Mouse (Mus musculus) MEL (cell line): ENCODE results near the gene Ears2. TPM values are rescaled to one million over a fixed set of nuclear protein-coding genes. Genes with fewer than 3 reads are reported as not detected.

Source experiments
- DNase-seq: peaks from one replicate; pipeline ENCODE4 v3.0.0; 2011; ENCODE audit warnings: low read depth, low spot score
- H3K27ac ChIP-seq: 2 replicates; pipeline ENCODE4 v1.5.1; 2012; ENCODE audit warnings: low read depth, mild to moderate bottlenecking, control low read depth, low read length, moderate library complexity; ENCODE audit not compliant: control insufficient read depth
- H3K27me3 ChIP-seq, 2 experiments: fragments of 150-350 bp in 1 of 2; sonication (generic) in 1 of 2; 2 replicates each; pipeline ENCODE4 v1.6.1; 2012; ENCODE audit warnings: low read length in 2 of 2, mild to moderate bottlenecking in 2 of 2, improper control_type of control experiment in 1 of 2, moderate library complexity in 1 of 2; ENCODE audit not compliant: insufficient read depth in 2 of 2, control insufficient read depth in 1 of 2
- H3K36me3 ChIP-seq, 2 experiments: 2 replicates each; pipeline ENCODE4 v1.6.1; 2012 to 2014; ENCODE audit warnings: low read length in 2 of 2, improper control_type of control experiment in 1 of 2, inconsistent platforms in 1 of 2, mild to moderate bottlenecking in 1 of 2; ENCODE audit not compliant: insufficient read depth in 2 of 2, control insufficient read depth in 1 of 2
- H3K4me1 ChIP-seq, 2 experiments: fragments of 150-350 bp in 1 of 2; sonication (generic) in 1 of 2; 2 replicates each; pipeline ENCODE4 v1.6.1; 2012; ENCODE audit warnings: low read length in 2 of 2, improper control_type of control experiment in 1 of 2, mild to moderate bottlenecking in 1 of 2; ENCODE audit not compliant: insufficient read depth in 2 of 2, control insufficient read depth in 1 of 2
- H3K4me3 ChIP-seq, 2 experiments: fragments of 150-350 bp in 1 of 2; sonication (generic) in 1 of 2; 2 replicates each; pipeline ENCODE4 v1.5.1; 2012; ENCODE audit warnings: low read depth in 2 of 2, low read length in 2 of 2, mild to moderate bottlenecking in 2 of 2, moderate library complexity in 2 of 2, control low read depth in 1 of 2, improper control_type of control experiment in 1 of 2; ENCODE audit not compliant: control insufficient read depth in 1 of 2, insufficient read depth in 1 of 2
- H3K79me2 ChIP-seq: 2 replicates; pipeline ENCODE4 v1.6.1; 2012; ENCODE audit warnings: mild to moderate bottlenecking, low read length, moderate library complexity; ENCODE audit not compliant: control insufficient read depth, poor library complexity, insufficient read depth
- H3K9ac ChIP-seq: 2 replicates; pipeline ENCODE4 v1.6.1; 2012; ENCODE audit warnings: low read depth, mild to moderate bottlenecking, control low read depth, low read length, moderate library complexity; ENCODE audit not compliant: control insufficient read depth, poor library complexity, severe bottlenecking
- H3K9me3 ChIP-seq: fragments of 150-350 bp; sonication (generic); replicated peaks from 2 replicates; pipeline ENCODE4 v1.6.1; 2012; ENCODE audit warnings: mild to moderate bottlenecking, low read length, improper control_type of control experiment, moderate library complexity; ENCODE audit not compliant: insufficient read depth
- BHLHE40 ChIP-seq: IDR thresholded peaks from 2 replicates; pipeline ENCODE4 v1.6.1; 2012; ENCODE audit warnings: low read depth, mild to moderate bottlenecking, inconsistent platforms, low read length, improper control_type of control experiment, borderline replicate concordance
- CHD1 ChIP-seq: IDR thresholded peaks from 2 replicates; pipeline ENCODE4 v1.6.1; 2012; ENCODE audit warnings: low read depth, mild to moderate bottlenecking, inconsistent platforms, low read length, improper control_type of control experiment
- CHD2 ChIP-seq: IDR thresholded peaks from 2 replicates; pipeline ENCODE4 v1.6.1; 2011; ENCODE audit warnings: low read length, improper control_type of control experiment
- CTCF ChIP-seq, 3 experiments: IDR thresholded peaks in 2 of 3; conservative IDR thresholded peaks in 1 of 3; 2 replicates each; pipeline ENCODE4 v1.5.1; 2011 to 2012; ENCODE audit warnings: low read length in 3 of 3, low read depth in 2 of 3, mild to moderate bottlenecking in 2 of 3, improper control_type of control experiment in 1 of 3, inconsistent platforms in 1 of 3, mixed read lengths in 1 of 3, moderate library complexity in 1 of 3; ENCODE audit not compliant: control insufficient read depth in 1 of 3, insufficient read depth in 1 of 3, poor library complexity in 1 of 3, severe bottlenecking in 1 of 3
- E2F4 ChIP-seq: IDR thresholded peaks from 2 replicates; pipeline ENCODE4 v1.6.1; 2011; ENCODE audit warnings: low read depth, low read length, improper control_type of control experiment, borderline replicate concordance
- ELF1 ChIP-seq: IDR thresholded peaks from 2 replicates; pipeline ENCODE4 v1.6.1; 2014; ENCODE audit warnings: low read depth, mild to moderate bottlenecking, inconsistent platforms, low read length, improper control_type of control experiment, moderate library complexity
- ETS1 ChIP-seq: IDR thresholded peaks from 2 replicates; pipeline ENCODE4 v1.6.1; 2012; ENCODE audit warnings: low read depth, mild to moderate bottlenecking, inconsistent platforms, low read length, improper control_type of control experiment, moderate library complexity
- GABPA ChIP-seq: IDR thresholded peaks from 2 replicates; pipeline ENCODE4 v1.6.1; 2012; ENCODE audit warnings: low read depth, mild to moderate bottlenecking, inconsistent platforms, low read length, improper control_type of control experiment, moderate library complexity
- GATA1 ChIP-seq: IDR thresholded peaks from 2 replicates; pipeline ENCODE4 v1.6.1; 2011; ENCODE audit warnings: low read depth, low read length, improper control_type of control experiment
- KAT2A ChIP-seq: conservative IDR thresholded peaks from 2 replicates; pipeline ENCODE4 v1.6.1; 2012; ENCODE audit warnings: low read depth, low read length, improper control_type of control experiment, inconsistent platforms
- MAZ ChIP-seq: IDR thresholded peaks from 2 replicates; pipeline ENCODE4 v1.6.1; 2012; ENCODE audit warnings: low read depth, mild to moderate bottlenecking, inconsistent platforms, low read length, improper control_type of control experiment
- MEF2A ChIP-seq: IDR thresholded peaks from 2 replicates; pipeline ENCODE4 v1.6.1; 2014; ENCODE audit warnings: low read depth, mild to moderate bottlenecking, inconsistent platforms, low read length, improper control_type of control experiment; ENCODE audit not compliant: poor library complexity, insufficient replicate concordance, severe bottlenecking; ENCODE audit errors: extremely low read depth
- MYB ChIP-seq: IDR thresholded peaks from 2 replicates; pipeline ENCODE4 v1.6.1; 2011; ENCODE audit warnings: mild to moderate bottlenecking, low read depth, low read length, improper control_type of control experiment
- MYC ChIP-seq: IDR thresholded peaks from 2 replicates; pipeline ENCODE4 v1.6.1; 2011; ENCODE audit warnings: low read depth, mild to moderate bottlenecking, low read length, improper control_type of control experiment, moderate library complexity
- NELFE ChIP-seq: IDR thresholded peaks from 2 replicates; pipeline ENCODE4 v1.6.1; 2011; ENCODE audit warnings: low read depth, low read length, improper control_type of control experiment
- POLR2A ChIP-seq, 2 experiments: IDR thresholded peaks; 2 replicates each; pipeline ENCODE4 v1.6.1; 2011 to 2012; ENCODE audit warnings: low read length in 2 of 2, mild to moderate bottlenecking in 2 of 2, control low read depth in 1 of 2, improper control_type of control experiment in 1 of 2, low read depth in 1 of 2, moderate library complexity in 1 of 2; ENCODE audit not compliant: control insufficient read depth in 1 of 2, insufficient read depth in 1 of 2, poor library complexity in 1 of 2
- RAD21 ChIP-seq: IDR thresholded peaks from 2 replicates; pipeline ENCODE4 v1.6.1; 2011; ENCODE audit warnings: mild to moderate bottlenecking, low read depth, low read length, improper control_type of control experiment
- SIN3A ChIP-seq: IDR thresholded peaks from 2 replicates; pipeline ENCODE4 v1.6.1; 2012; ENCODE audit warnings: low read length, improper control_type of control experiment, inconsistent platforms
- TBP ChIP-seq: IDR thresholded peaks from 2 replicates; pipeline ENCODE4 v1.8.0; 2011; ENCODE audit warnings: low read depth, low read length, improper control_type of control experiment
- TCF12 ChIP-seq: IDR thresholded peaks from 2 replicates; pipeline ENCODE4 v1.6.1; 2014; ENCODE audit warnings: low read depth, mild to moderate bottlenecking, inconsistent platforms, low read length, improper control_type of control experiment, moderate library complexity
- UBTF ChIP-seq: IDR thresholded peaks from 2 replicates; pipeline ENCODE4 v1.6.1; 2012; ENCODE audit warnings: low read depth, mild to moderate bottlenecking, inconsistent platforms, low read length, improper control_type of control experiment, moderate library complexity, borderline replicate concordance; ENCODE audit not compliant: insufficient read depth
- USF1 ChIP-seq: IDR thresholded peaks from 2 replicates; pipeline ENCODE4 v1.6.1; 2014; ENCODE audit warnings: low read depth, mild to moderate bottlenecking, inconsistent platforms, low read length, improper control_type of control experiment, moderate library complexity
- ZC3H11A ChIP-seq: IDR thresholded peaks from 2 replicates; pipeline ENCODE4 v1.6.1; 2012; ENCODE audit warnings: low read depth, mild to moderate bottlenecking, inconsistent platforms, low read length, improper control_type of control experiment
- ZKSCAN1 ChIP-seq: IDR thresholded peaks from 2 replicates; pipeline ENCODE4 v1.6.1; 2012; ENCODE audit warnings: low read depth, mild to moderate bottlenecking, inconsistent platforms, low read length, improper control_type of control experiment, moderate library complexity
- ZNF384 ChIP-seq: IDR thresholded peaks from 2 replicates; pipeline ENCODE4 v1.6.1; 2012; ENCODE audit warnings: low read depth, mild to moderate bottlenecking, inconsistent platforms, low read length, improper control_type of control experiment
- polyA plus RNA-seq, 2 experiments: library from polyadenylated mRNA; stranded (reverse) in 1 of 2; unstranded in 1 of 2; fragments of >175 nt in 1 of 2; fragments of >200 nt in 1 of 2; gene quantifications; 2 replicates each; pipeline versions ENCODE4 v1.2.1 to v1.2.4; 2012; ENCODE audit warnings: low replicate concordance in 2 of 2, low read depth in 1 of 2; ENCODE audit not compliant: insufficient read length in 2 of 2, insufficient read depth in 1 of 2, missing spikeins in 1 of 2
- total RNA-seq: library from RNA; depleted of rRNA; stranded (reverse); fragments of 300-350 nt; gene quantifications from 2 replicates; pipeline ENCODE4 v1.2.3, GENCODE M21; 2012

The Ears2 gene
- total and polyA plus RNA-seq, 3 experiments = 8.8 to 12.8 TPM; not detected in 1

DNA sequence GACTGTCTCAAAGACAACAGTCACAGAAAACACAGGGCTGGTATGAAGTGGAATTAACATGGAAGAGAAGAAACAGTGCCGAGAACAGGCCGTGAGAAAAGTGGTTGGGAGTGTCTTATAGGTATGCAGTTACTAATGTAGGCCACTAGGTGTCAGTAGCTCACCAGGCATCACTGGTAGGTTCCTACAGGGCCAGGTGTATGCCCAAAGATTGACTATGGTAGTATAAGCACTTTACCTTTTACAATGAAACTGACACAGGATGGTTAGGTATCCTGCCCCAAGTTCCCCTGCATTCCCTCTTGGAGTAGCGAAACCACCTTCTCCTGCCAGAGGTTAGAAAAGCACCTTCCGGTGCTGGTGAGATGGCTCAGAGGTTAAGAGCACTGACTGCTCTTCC is 32.2 kb upstream of the Ears2 start (continued):
- TF ChIP-seq MYC (no peak), MAZ (no peak), ELF1 (0 out of 2 replicates have a peak, but pooled peaks have one; percentile 13), E2F4 (no peak)

DNA sequence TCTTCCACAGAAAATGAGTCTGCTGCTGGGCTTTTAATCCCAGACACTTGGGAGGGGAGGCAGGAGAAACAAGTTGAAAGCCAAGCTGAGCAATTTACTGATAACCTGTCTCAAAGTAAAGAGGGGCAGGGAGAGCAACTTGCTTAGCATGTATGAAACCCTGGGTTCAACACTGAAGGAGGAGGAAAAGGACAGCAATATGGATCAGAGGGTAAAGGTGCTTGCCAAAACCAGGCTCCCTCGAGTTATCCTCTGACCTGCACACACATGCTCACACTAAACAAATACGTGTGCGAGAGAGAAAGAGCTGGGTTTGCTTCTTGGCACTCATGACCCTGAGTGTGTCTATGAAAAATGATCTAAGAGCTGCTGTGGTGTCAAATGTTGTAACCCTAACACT is 30.9 kb upstream of the Ears2 start:
- DNase-seq = no peak
- Histone ChIP-seq H3K4me3 (no peak overlapping the region), H3K9me3 (no peaks in the 10 kb centered on the region), H3K4me1 (peaks cover 4 to 17% of the 10 kb centered on the region in 2 experiments; a peak in 3 of 4 replicates), H3K27ac (no peak overlapping the region), H3K27me3 (no peaks in the 10 kb centered on the region), H3K36me3 (peaks cover 16 to 23% of the 10 kb centered on the region in 2 experiments), H3K9ac (no peak overlapping the region), H3K79me2 (peaks cover 25% of the 10 kb centered on the region)
- TF ChIP-seq UBTF (no peak), CHD2 (no peak), ZKSCAN1 (no peak), RAD21 (no peak), MYB (no peak), ETS1 (no peak), KAT2A (no peak), MEF2A (no peak), ZC3H11A (no peak), TBP (no peak), GABPA (no peak), MYC (no peak), NELFE (no peak), BHLHE40 (no peak), MAZ (no peak)
- TF ChIP-seq, all 39 proteins: peak for 0

DNA sequence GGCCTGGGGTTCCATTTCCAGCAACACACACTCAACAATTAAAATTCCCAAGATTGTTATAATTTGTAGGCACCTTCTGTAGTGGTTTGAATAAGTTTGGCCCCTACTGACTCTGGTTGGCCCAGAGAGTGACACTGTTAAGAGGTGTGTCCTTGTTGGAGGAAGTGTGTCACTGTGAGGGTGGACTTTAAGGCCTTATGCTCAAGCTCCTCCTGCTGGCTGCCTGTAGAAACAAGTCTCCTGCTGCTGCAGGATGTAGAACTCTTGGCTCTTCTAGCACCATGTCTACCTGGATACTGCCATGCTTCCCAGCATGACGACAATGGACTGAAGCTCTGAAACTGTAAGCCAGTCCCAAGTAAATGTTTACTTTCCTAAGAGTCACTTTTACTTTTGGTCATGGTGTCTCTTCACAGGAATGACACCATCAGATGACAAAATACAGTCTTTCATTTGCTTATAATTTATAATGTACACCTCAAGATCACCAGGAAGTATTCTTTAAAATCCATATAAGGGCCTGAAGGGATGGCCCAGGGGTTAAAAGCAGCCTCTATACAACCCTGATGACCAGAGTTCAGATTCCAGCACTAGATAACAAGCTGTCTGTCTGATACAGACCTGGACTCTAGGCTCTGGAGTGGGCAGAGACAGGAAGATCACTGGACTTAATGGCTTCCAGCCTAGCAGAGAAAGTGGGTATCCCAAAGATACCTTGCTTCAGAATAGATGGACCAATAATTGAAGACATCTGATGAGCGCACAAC is 27.7 kb upstream of the Ears2 start:
- H3K9me3 ChIP-seq = no peaks in the 10 kb centered on the region
- DNase-seq = peak; percentile 71
- peaks cover 0 to 2% of the 10 kb centered on the region in 2 experiments; a peak in 2 of 4 replicates for H3K4me1 ChIP-seq
- H3K27me3 ChIP-seq = no peaks in the 10 kb centered on the region
- TF ChIP-seq CHD1 (no peak), E2F4 (no peak), UBTF (no peak), CTCF (IDR thresholded peaks at IDR 0.05 in 2 of 3, conservative IDR thresholded peaks at IDR 0.05 in 1 of 3; ENCODE audit: control insufficient read depth in 1 of 3, insufficient read depth in 1 of 3, low read depth in 2 of 3, low read length in 3 of 3, poor library complexity in 1 of 3, severe bottlenecking in 1 of 3) (peak in 1 of 3 experiments; percentile 43; a peak in 2 of 6 replicates), ZNF384 (no peak), RAD21 (peak; percentile 12; the same call in 1 of the 2 replicates), ETS1 (no peak), POLR2A (IDR thresholded peaks at IDR 0.05; ENCODE audit: control insufficient read depth in 1 of 2, insufficient read depth in 1 of 2, low read depth in 1 of 2, low read length in 2 of 2, poor library complexity in 1 of 2) (no peak), GATA1 (no peak), TCF12 (no peak), USF1 (no peak), SIN3A (0 out of 2 replicates have a peak, but pooled peaks have one; percentile 18), GABPA (no peak)
- H3K4me3 ChIP-seq = no peak overlapping the region
- no peak overlapping the region for H3K27ac ChIP-seq
- H3K36me3 ChIP-seq = peaks cover 2 to 38% of the 10 kb centered on the region in 2 experiments; a peak in 3 of 4 replicates
- peaks cover 7% of the 10 kb centered on the region for H3K79me2 ChIP-seq
- no peak overlapping the region for H3K9ac ChIP-seq
